Comparison of ENCODE assay signal across 14 mouse cellular contexts in the genomic region with DNA sequence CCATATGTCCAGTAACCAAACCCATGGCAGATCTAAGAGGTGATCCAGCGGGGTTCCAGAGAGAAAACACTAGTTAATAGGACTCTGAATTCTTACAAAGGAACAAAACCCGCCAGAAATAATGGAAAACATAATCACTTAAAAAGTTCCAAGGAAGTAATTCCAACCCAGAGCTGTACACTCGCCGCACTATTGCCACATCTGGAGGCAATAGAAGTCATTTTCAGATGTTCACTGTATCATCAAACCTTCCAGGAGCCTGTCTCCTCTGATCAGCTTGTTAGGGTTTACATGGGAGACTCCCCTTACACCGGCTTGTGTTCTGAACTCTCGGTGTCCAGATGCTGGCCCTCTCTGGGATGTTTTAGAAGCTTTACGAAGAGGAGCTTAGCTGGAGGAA.
"Had no signal": no experiment of that assay in that cellular context is flagged by ENCODE, and none has a peak within 500 bp of the region (broad histone marks: within the 10 kb centered on the region; RNA-seq: fewer than 3 reads in every experiment).

No protein-coding gene starts in this region.

- H3K9ac ChIP-seq: limb, embryonic 13.5 days; liver, embryonic 12.5 days; lung, embryonic 14.5 days; midbrain, embryonic 15.5 days; neural tube, embryonic 12.5 days had no signal

- H3K36me3 ChIP-seq: limb, embryonic 13.5 days; liver, embryonic 12.5 days; midbrain, embryonic 15.5 days; neural tube, embryonic 12.5 days had no signal

- H3K4me2 ChIP-seq: limb, embryonic 13.5 days; liver, embryonic 12.5 days; lung, embryonic 14.5 days; midbrain, embryonic 11.5 days; midbrain, embryonic 15.5 days; neural tube, embryonic 12.5 days had no signal

- H3K4me1 ChIP-seq: liver, embryonic 12.5 days; midbrain, embryonic 15.5 days; neural tube, embryonic 12.5 days had no signal

- H3K9me3 ChIP-seq: limb, embryonic 13.5 days; liver, embryonic 12.5 days; midbrain, embryonic 15.5 days; neural tube, embryonic 12.5 days had no signal

- H3K4me3 ChIP-seq: limb, embryonic 13.5 days; liver, embryonic 12.5 days; midbrain, embryonic 15.5 days; neural tube, embryonic 12.5 days had no signal

- ATAC-seq: liver, embryonic 12.5 days; midbrain, embryonic 15.5 days had no signal

- DNase-seq: kidney, postnatal 25 days; layer of hippocampus, postnatal 36 days; lung, embryonic 14.5 days; lung, postnatal 10 days; lung, postnatal 4 days; right cerebral cortex, postnatal 4 days; spleen, adult 18-20 months; thymus, adult 18-20 months; thymus, postnatal 14 days had no signal

- H3K27me3 ChIP-seq: limb, embryonic 13.5 days; liver, embryonic 12.5 days; midbrain, embryonic 15.5 days; neural tube, embryonic 12.5 days had no signal

- H3K27ac ChIP-seq: limb, embryonic 13.5 days; liver, embryonic 12.5 days; midbrain, embryonic 15.5 days; neural tube, embryonic 12.5 days had no signal
